Mouse (Mus musculus): ENCODE data around the gene Usp7. TPM values are rescaled to one million over a fixed set of nuclear protein-coding genes. Genes with fewer than 3 reads are reported as not detected.

Gene Usp7
- polyA plus RNA-seq, 1 experiment from 2014 or later, result 15.7 TPM

GRCm38 (mm10) chr16:8752334-8752733, 39.8 kb downstream of the Usp7 start:
- WGBS, result 88% methylated on average over 2 of the region's 2 CpGs
- no peak for ATAC-seq (ENCODE audit: low FRiP score, low TSS enrichment)
- TF ChIP-seq EP300 (optimal IDR thresholded peaks at IDR 0.05) (no peak), CTCF (IDR thresholded peaks at IDR 0.05; ENCODE audit: low read depth) (no peak)

GRCm38 (mm10) chr16:8751555-8752235, 40.4 kb downstream of the Usp7 start:
- DNase-seq (ENCODE audit: low spot score) (no peak), ATAC-seq (ENCODE audit: low FRiP score, low TSS enrichment) (no peak; the same call in 1 of the 2 replicates)
- H3K9ac ChIP-seq (ENCODE audit: low read length), result no peak overlapping the region
- no peak overlapping the region for H3K27ac ChIP-seq (replicated peaks)
- H3K27me3 ChIP-seq (ENCODE audit: control insufficient read depth, insufficient read depth, low read length), result no peaks in the 10 kb centered on the region
- no peak overlapping the region for H3K4me3 ChIP-seq (ENCODE audit: low read depth, low read length)
- no peak overlapping the region for H3K4me2 ChIP-seq (replicated peaks; ENCODE audit: low read depth)
- H3K36me3 ChIP-seq (ENCODE audit: control insufficient read depth, insufficient read depth, low read length), result no peaks in the 10 kb centered on the region
- TF ChIP-seq CTCF (IDR thresholded peaks at IDR 0.05; ENCODE audit: low read depth) (no peak), EP300 (optimal IDR thresholded peaks at IDR 0.05) (no peak)
- H3K4me1 ChIP-seq (replicated peaks; ENCODE audit: control insufficient read depth, insufficient read depth), result no peaks in the 10 kb centered on the region
- WGBS, result 60% methylated on average over 5 of the region's 5 CpGs
- no peaks in the 10 kb centered on the region for H3K9me3 ChIP-seq (ENCODE audit: control insufficient read depth, low read length)

More at GRCm38 (mm10) chr16:8752334-8752733, 39.8 kb downstream of the Usp7 start:
- Histone ChIP-seq H3K9ac (ENCODE audit: low read length) (no peak overlapping the region), H3K27me3 (ENCODE audit: control insufficient read depth, insufficient read depth, low read length) (no peaks in the 10 kb centered on the region), H3K4me2 (replicated peaks; ENCODE audit: low read depth) (no peak overlapping the region), H3K27ac (replicated peaks) (no peak overlapping the region), H3K4me1 (replicated peaks; ENCODE audit: control insufficient read depth, insufficient read depth) (no peaks in the 10 kb centered on the region), H3K4me3 (ENCODE audit: low read depth, low read length) (no peak overlapping the region), H3K9me3 (ENCODE audit: control insufficient read depth, low read length) (no peaks in the 10 kb centered on the region), H3K36me3 (ENCODE audit: control insufficient read depth, insufficient read depth, low read length) (no peaks in the 10 kb centered on the region)
- DNase-seq (ENCODE audit: low spot score), result no peak

- H3K27me3 ChIP-seq (ENCODE audit: control insufficient read depth, insufficient read depth, low read length), result no peaks in the 10 kb centered on the region
- no peak overlapping the region for H3K9ac ChIP-seq (ENCODE audit: low read length)
- H3K4me1 ChIP-seq (replicated peaks; ENCODE audit: control insufficient read depth, insufficient read depth), result no peaks in the 10 kb centered on the region
- TF ChIP-seq CTCF (IDR thresholded peaks at IDR 0.05; ENCODE audit: low read depth) (no peak), EP300 (optimal IDR thresholded peaks at IDR 0.05) (no peak)
- no peak overlapping the region for H3K27ac ChIP-seq (replicated peaks)
- DNase-seq (ENCODE audit: low spot score) (no peak), ATAC-seq (ENCODE audit: low FRiP score, low TSS enrichment) (no peak)
- H3K4me3 ChIP-seq (ENCODE audit: low read depth, low read length), result no peak overlapping the region
- WGBS, result 84% methylated on average over 8 of the region's 8 CpGs
- H3K9me3 ChIP-seq (ENCODE audit: control insufficient read depth, low read length), result no peaks in the 10 kb centered on the region
- no peaks in the 10 kb centered on the region for H3K36me3 ChIP-seq (ENCODE audit: control insufficient read depth, insufficient read depth, low read length)
- H3K4me2 ChIP-seq (replicated peaks; ENCODE audit: low read depth), result no peak overlapping the region
These were observed 43.2 kb downstream of the Usp7 start for GRCm38 (mm10) chr16:8748904-8749303.

- Histone ChIP-seq H3K9ac (ENCODE audit: low read length) (no peak overlapping the region), H3K27ac (replicated peaks) (no peak overlapping the region), H3K4me3 (ENCODE audit: low read depth, low read length) (no peak overlapping the region), H3K4me2 (replicated peaks; ENCODE audit: low read depth) (no peak overlapping the region), H3K4me1 (replicated peaks; ENCODE audit: control insufficient read depth, insufficient read depth) (no peaks in the 10 kb centered on the region), H3K9me3 (ENCODE audit: control insufficient read depth, low read length) (no peaks in the 10 kb centered on the region), H3K27me3 (ENCODE audit: control insufficient read depth, insufficient read depth, low read length) (no peaks in the 10 kb centered on the region), H3K36me3 (ENCODE audit: control insufficient read depth, insufficient read depth, low read length) (no peaks in the 10 kb centered on the region)
- no peak for ATAC-seq (ENCODE audit: low FRiP score, low TSS enrichment)
- 80% methylated on average over 6 of the region's 6 CpGs for WGBS
- no peak for DNase-seq (ENCODE audit: low spot score)
- TF ChIP-seq EP300 (optimal IDR thresholded peaks at IDR 0.05), result no peak
- no peak for TF ChIP-seq CTCF (IDR thresholded peaks at IDR 0.05; ENCODE audit: low read depth)
These were observed 43.8 kb downstream of the Usp7 start for GRCm38 (mm10) chr16:8748175-8748846.

- no peaks in the 10 kb centered on the region for H3K9me3 ChIP-seq (ENCODE audit: control insufficient read depth, low read length)
- no peaks in the 10 kb centered on the region for H3K27me3 ChIP-seq (ENCODE audit: control insufficient read depth, insufficient read depth, low read length)
- H3K4me3 ChIP-seq (ENCODE audit: low read depth, low read length), result no peak overlapping the region
- H3K27ac ChIP-seq (replicated peaks), result no peak overlapping the region
- H3K4me1 ChIP-seq (replicated peaks; ENCODE audit: control insufficient read depth, insufficient read depth), result no peaks in the 10 kb centered on the region
- no peak for DNase-seq (ENCODE audit: low spot score)
- H3K9ac ChIP-seq (ENCODE audit: low read length), result no peak overlapping the region
- H3K36me3 ChIP-seq (ENCODE audit: control insufficient read depth, insufficient read depth, low read length), result no peaks in the 10 kb centered on the region
- 80% methylated on average over 3 of the region's 3 CpGs for WGBS
- ATAC-seq (ENCODE audit: low FRiP score, low TSS enrichment), result no peak
- H3K4me2 ChIP-seq (replicated peaks; ENCODE audit: low read depth), result no peak overlapping the region
- no peak for TF ChIP-seq CTCF (IDR thresholded peaks at IDR 0.05; ENCODE audit: low read depth)
- TF ChIP-seq EP300 (optimal IDR thresholded peaks at IDR 0.05), result no peak
These were observed 44.3 kb downstream of the Usp7 start for GRCm38 (mm10) chr16:8747772-8748171.

GRCm38 (mm10) chr16:8746509-8746908, 45.6 kb downstream of the Usp7 start:
- Histone ChIP-seq H3K27me3 (ENCODE audit: control insufficient read depth, insufficient read depth, low read length) (no peaks in the 10 kb centered on the region), H3K27ac (replicated peaks) (no peak overlapping the region), H3K4me3 (ENCODE audit: low read depth, low read length) (no peak overlapping the region), H3K4me1 (replicated peaks; ENCODE audit: control insufficient read depth, insufficient read depth) (no peaks in the 10 kb centered on the region), H3K9me3 (ENCODE audit: control insufficient read depth, low read length) (no peaks in the 10 kb centered on the region), H3K4me2 (replicated peaks; ENCODE audit: low read depth) (no peak overlapping the region), H3K36me3 (ENCODE audit: control insufficient read depth, insufficient read depth, low read length) (no peaks in the 10 kb centered on the region), H3K9ac (ENCODE audit: low read length) (no peak overlapping the region)
- WGBS, result 40% methylated on average over 2 of the region's 2 CpGs
- DNase-seq (ENCODE audit: low spot score) (no peak), ATAC-seq (ENCODE audit: low FRiP score, low TSS enrichment) (no peak)
- TF ChIP-seq EP300 (optimal IDR thresholded peaks at IDR 0.05) (no peak), CTCF (IDR thresholded peaks at IDR 0.05; ENCODE audit: low read depth) (no peak)
